Mouse (Mus musculus) inflammation-experienced regulatory T-cells, adult 16 weeks (primary cell): Measurements from ENCODE around the gene 1110008P14Rik. TPM values are rescaled to one million over a fixed set of nuclear protein-coding genes. Genes with fewer than 3 reads are reported as not detected.

Experiments
- polyA plus RNA-seq: library from polyadenylated mRNA; unstranded; fragments of 100-300 nt; shearing (Covaris generic); gene quantifications from one replicate; pipeline ENCODE4 v1.2.1, GENCODE M21; 2017

Gene 1110008P14Rik
- 79.7 TPM for polyA plus RNA-seq

DNA sequence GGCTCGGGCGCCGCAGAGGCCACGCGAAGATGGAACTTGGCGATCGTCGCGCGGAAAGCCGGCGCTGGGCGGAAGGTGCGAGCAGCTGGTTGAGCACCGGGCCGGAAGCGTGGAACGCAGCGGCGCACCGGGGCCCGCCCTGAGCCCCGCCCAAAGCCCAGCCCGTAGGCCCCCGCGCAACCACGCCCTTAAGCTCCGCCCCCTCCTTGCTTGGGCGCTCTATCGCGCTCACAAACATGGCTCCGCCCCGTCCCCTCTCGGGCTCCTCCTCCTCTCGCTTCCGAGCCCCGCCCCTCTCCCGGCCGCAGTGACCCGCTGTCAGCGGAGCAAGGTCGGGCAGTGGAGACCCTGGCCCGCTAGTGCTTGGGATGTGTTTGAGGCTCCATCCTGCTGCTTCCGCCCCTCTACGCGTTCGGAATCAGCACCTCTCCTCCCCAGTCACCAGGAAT, at the start of gene 1110008P14Rik:
Gene 1110008P14Rik (minus strand): TSS at position 164 of the 449 bp plus-strand sequence.

DNA sequence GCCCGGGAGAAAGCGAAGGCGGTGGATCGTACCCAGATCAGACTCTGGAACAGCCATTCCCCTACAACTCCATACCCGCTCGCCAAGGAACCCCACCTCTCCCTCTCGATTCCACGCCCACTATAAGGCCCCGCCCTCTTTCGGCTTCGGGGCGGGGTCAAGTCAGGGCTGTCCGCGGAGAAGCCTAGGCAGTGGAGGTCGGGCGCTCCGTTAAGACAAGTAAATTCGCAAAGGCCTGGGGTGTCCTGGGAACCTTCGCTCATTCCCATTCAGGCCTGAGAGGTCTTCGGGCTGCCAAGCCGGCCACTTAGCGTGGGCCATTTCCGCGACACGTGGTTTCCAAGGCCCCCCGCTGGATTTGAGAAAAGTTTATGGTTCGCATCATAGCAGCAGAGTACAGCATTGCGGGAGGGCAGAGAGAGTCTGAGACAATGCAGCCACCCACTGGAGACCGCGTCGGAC, 13.8 kb upstream of the 1110008P14Rik start, which contains the start of gene Ptges2:
Gene Ptges2 (plus strand): TSS at position 413 of the 462 bp plus-strand sequence.

GRCm38 (mm10) chr2:32387706-32388490, 6.2 kb upstream of the 1110008P14Rik start, which contains the start of gene Lcn2:
Lcn2 (minus strand) TSS chr2:32388252.

DNA sequence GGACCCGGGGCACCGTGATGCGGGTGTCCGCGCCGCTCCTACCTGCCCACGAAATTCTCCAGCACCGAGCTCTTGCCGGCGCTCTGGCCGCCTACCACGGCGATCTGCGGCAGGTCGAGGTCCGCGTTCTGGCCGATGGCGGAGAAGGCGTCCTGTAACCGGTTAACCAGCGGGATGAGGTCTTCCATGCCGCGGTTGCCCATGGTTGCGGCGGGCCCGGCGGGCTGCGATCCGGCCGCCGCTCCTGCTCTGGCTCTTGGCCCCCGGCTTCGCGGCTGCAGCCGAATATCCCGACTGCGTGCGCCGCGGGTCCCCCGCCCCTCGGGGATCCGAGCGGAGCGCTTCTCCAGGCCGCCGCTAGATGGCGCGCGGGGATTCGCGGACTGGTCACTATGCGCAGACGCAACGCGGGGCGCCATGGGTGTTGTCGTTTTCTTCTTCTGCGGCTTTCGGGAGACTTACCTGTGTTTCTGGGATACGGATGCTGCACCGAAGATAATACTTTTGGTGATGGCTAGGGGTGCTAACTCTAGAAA, 28.7 kb downstream of the 1110008P14Rik start, which contains the start of gene Dnm1:
Gene Dnm1 (minus strand): TSS at position 332 of the 536 bp plus-strand sequence.

DNA sequence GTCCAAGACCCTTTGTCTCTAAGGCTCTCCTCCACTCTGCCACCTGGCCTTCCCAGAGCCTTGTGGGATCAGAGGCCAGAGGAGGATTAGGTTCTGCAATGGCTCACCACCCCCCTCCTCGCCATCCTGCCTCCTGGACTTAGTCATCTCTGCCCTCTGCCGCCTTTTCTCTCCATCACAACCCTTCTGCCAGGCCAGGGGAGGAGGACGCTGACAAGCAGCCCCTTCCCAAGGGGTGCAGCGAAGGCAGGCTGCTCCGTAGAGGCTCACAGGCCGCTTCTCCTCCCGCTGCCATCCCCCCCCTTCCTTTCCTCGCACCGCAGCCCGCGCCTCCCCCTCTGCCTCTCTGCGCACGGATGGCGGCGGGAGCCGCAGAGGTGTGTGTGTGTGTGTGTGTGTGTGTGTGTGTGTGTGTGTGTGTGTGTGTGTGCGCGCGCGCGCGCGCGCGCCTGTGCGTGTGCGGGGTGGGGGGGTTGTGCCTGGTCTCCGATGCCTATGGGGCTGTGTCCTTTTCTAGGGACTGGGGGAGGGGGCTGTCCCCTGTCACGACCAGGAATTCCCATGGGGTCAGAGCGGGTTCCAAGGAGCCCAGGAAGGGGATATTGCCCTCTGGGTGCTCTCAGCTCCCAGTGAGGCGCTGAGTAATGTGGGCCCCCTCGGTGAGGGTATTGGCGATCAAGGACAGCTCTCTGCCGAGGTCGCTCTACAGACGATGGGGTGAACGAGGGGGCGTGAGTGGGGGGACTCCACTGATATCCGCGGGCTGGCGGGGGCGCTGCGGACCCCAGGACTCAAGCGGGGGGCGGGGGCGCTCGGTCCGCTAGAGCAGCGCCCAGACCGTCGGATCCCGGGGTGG, 29.4 kb downstream of the 1110008P14Rik start, which contains the start of gene Ciz1:
Gene Ciz1 (plus strand): TSS at position 177 of the 856 bp plus-strand sequence.

Other genes with a start within 250 kb of the 1110008P14Rik start
- 11.7 TPM for gene Prrc2b, start 230.9 kb downstream of the 1110008P14Rik start, polyA plus RNA-seq
- gene Pomt1, start 145.3 kb downstream of the 1110008P14Rik start, polyA plus RNA-seq: 13.3 TPM
- gene Uck1, start 121.8 kb downstream of the 1110008P14Rik start, polyA plus RNA-seq: 107 TPM
- gene Golga2, start 94.6 kb downstream of the 1110008P14Rik start, polyA plus RNA-seq: 50.0 TPM
- gene Swi5, start 93.9 kb downstream of the 1110008P14Rik start, polyA plus RNA-seq: 264 TPM
- 161 TPM for gene Ciz1, start 29.6 kb downstream of the 1110008P14Rik start, polyA plus RNA-seq
- gene Dnm1, start 28.6 kb downstream of the 1110008P14Rik start, polyA plus RNA-seq: not detected
- gene Lcn2, start 6.3 kb upstream of the 1110008P14Rik start, polyA plus RNA-seq: not detected
- gene Ptges2, start 14.0 kb upstream of the 1110008P14Rik start, polyA plus RNA-seq: 1.9 TPM
- 9.0 TPM for gene Naif1, start 68.5 kb upstream of the 1110008P14Rik start, polyA plus RNA-seq
- 6.5 TPM for gene Slc25a25, start 69.5 kb upstream of the 1110008P14Rik start, polyA plus RNA-seq
- gene Fam102a, start 153.4 kb upstream of the 1110008P14Rik start, polyA plus RNA-seq: 72.8 TPM
- 148 TPM for gene Dpm2, start 188.9 kb upstream of the 1110008P14Rik start, polyA plus RNA-seq
- gene Pip5kl1, start 192.9 kb upstream of the 1110008P14Rik start, polyA plus RNA-seq: not detected
- not detected for gene 9430097D07Rik, start 193.7 kb upstream of the 1110008P14Rik start, polyA plus RNA-seq
- gene St6galnac4, start 205.2 kb upstream of the 1110008P14Rik start, polyA plus RNA-seq: 62.6 TPM
- 6.3 TPM for gene St6galnac6, start 217.8 kb upstream of the 1110008P14Rik start, polyA plus RNA-seq
- not detected for gene Ak1, start 239.8 kb upstream of the 1110008P14Rik start, polyA plus RNA-seq